Mouse (Mus musculus) intestine, embryonic 15.5 days (tissue): ENCODE data around the gene St14. TPM values are rescaled to one million over a fixed set of nuclear protein-coding genes. Genes with fewer than 3 reads are reported as not detected.
A peak's percentile ranks its signal among the peaks of the same experiment; 100 is the strongest.
"Not testable (repeated sequence)": the region's sequence is repeated elsewhere in the genome, so short reads cannot be mapped to it uniquely, and the experiment has no call there.

Experiments used
- ATAC-seq: fragments of 200-750 bp; cut with Nextera tagmentation; 2 replicates; pipeline ENCODE4 v1.8.0; 2017; ENCODE audit warnings: moderate TSS enrichment, moderate library complexity
- H3K27ac ChIP-seq: fragments of 300-500 bp; sonication (generic); 2 replicates; pipeline ENCODE4 v1.5.1; 2015; ENCODE audit warnings: mild to moderate bottlenecking, inconsistent platforms
- H3K27me3 ChIP-seq: fragments of 300-500 bp; sonication (generic); replicated peaks from 2 replicates; pipeline ENCODE4 v1.6.1; 2015; ENCODE audit warnings: inconsistent platforms
- H3K36me3 ChIP-seq: fragments of 300-500 bp; sonication (generic); 2 replicates; pipeline ENCODE4 v1.6.1; 2015; ENCODE audit warnings: inconsistent platforms
- H3K4me1 ChIP-seq: fragments of 300-500 bp; sonication (generic); replicated peaks from 2 replicates; pipeline ENCODE4 v1.6.1; 2015; ENCODE audit warnings: inconsistent platforms
- H3K4me2 ChIP-seq: fragments of 300-500 bp; sonication (generic); replicated peaks from 2 replicates; pipeline ENCODE4 v1.6.1; 2015; ENCODE audit warnings: mild to moderate bottlenecking, inconsistent platforms
- H3K4me3 ChIP-seq: fragments of 300-500 bp; sonication (generic); replicated peaks from 2 replicates; pipeline ENCODE4 v1.5.1; 2015; ENCODE audit warnings: inconsistent platforms
- H3K9ac ChIP-seq: fragments of 300-500 bp; sonication (generic); 2 replicates; pipeline ENCODE4 v1.6.1; 2015; ENCODE audit warnings: inconsistent platforms
- H3K9me3 ChIP-seq: fragments of 300-500 bp; sonication (generic); 2 replicates; pipeline ENCODE4 v1.6.1; 2016; ENCODE audit warnings: inconsistent platforms
- WGBS: fragments of 180-500 bp; shearing (Covaris S2); methylation state at CpG from one replicate; pipeline ENCODE4 v1.1.7; 2015; 5-methylcytosine and 5-hydroxymethylcytosine counted together
- polyA plus RNA-seq: library from polyadenylated mRNA; unstranded; fragments of >200 nt; fragmentation: Nextera tagmentation; extraction: Ambion mirVana; gene quantifications from 2 replicates; pipeline ENCODE4 v1.2.1, GENCODE M21; 2015

The St14 gene
- 73.9 and 82.5 TPM in 2 replicates for polyA plus RNA-seq

DNA sequence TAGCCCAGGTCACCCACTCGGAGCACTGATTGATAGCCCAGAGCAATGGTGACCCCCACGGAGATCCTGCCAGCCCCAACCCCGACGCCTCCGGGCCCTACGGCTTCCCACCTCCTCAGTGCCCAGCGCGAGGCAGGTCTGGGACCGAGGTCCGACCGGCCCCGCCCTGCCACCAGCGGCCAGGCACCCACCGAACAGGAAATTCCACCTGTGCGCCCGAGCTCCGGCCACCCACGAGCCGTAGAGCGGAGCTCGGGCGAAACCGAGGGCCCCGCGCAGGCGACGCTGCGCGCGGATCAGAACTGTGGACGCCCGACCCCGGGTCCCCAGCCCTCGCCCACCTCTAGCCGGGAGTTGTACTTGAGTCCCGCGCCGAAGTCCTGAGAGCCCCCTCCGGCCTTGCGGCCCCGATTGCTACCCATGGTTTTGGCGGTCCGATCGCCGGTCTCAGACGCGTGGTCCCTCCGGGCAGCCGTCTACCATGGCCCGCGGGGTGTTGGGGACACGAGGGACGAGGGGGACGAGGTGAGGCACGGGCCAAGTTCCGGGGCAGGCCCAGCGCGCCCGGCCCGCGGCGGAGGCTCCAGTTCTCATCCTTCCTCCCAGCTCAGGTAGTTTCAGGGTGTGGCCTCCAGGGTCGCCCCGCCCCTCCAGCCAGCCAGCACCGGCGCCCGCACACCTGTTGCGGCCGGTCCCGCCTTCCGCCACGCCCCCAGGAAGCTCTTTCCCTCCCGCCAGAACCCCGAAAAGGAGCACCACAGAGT is at the start of gene St14:
Gene St14 (minus strand): TSS at position 649 of the 764 bp plus-strand sequence.
- H3K4me2 ChIP-seq, result peak within 1 kb of the TSS; percentile 90
- peak; percentile 94 for ATAC-seq
- no peaks in the 10 kb centered on the region for H3K36me3 ChIP-seq
- H3K4me1 ChIP-seq, result peaks cover 17% of the 10 kb centered on the region
- peak within 1 kb of the TSS; percentile 63 for H3K9ac ChIP-seq
- H3K9me3 ChIP-seq, result no peaks in the 10 kb centered on the region
- H3K4me3 ChIP-seq, result peak within 1 kb of the TSS; percentile 57
- H3K27me3 ChIP-seq, result peaks cover 21% of the 10 kb centered on the region
- peak within 1 kb of the TSS; percentile 52 for H3K27ac ChIP-seq
- WGBS, result 1% methylated on average over 74 of the region's 74 CpGs

DNA sequence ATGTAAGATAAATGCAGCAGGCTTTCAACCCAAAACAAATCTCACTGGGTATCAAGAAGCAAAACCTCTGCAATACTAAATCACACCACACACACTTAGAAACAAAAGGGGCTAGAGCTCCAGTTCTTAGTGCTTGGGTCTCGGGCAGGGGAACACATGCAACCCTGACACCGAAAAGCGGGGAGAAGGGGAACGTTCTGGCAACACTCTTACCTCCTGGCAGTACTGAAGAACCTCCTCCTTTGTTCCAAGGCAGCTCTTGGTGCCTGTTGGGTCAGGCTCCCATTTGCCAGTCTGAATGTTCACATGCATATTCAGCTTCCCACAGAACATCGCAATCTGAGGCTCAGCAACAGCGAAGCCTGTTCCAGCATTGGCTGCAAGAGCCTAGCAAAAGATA is 46.0 kb upstream of the St14 start:
- no peaks in the 10 kb centered on the region for H3K36me3 ChIP-seq
- H3K9me3 ChIP-seq, result no peaks in the 10 kb centered on the region
- 94% methylated on average over 6 of the region's 6 CpGs for WGBS
- no peak overlapping the region for H3K9ac ChIP-seq
- 0 out of 2 replicates have a peak, but pooled peaks cover 8% of the 10 kb centered on the region for H3K4me1 ChIP-seq
- ATAC-seq, result no peak
- H3K27ac ChIP-seq, result no peak overlapping the region
- no peaks in the 10 kb centered on the region for H3K27me3 ChIP-seq
- H3K4me2 ChIP-seq, result no peak overlapping the region
- H3K4me3 ChIP-seq, result no peak overlapping the region

DNA sequence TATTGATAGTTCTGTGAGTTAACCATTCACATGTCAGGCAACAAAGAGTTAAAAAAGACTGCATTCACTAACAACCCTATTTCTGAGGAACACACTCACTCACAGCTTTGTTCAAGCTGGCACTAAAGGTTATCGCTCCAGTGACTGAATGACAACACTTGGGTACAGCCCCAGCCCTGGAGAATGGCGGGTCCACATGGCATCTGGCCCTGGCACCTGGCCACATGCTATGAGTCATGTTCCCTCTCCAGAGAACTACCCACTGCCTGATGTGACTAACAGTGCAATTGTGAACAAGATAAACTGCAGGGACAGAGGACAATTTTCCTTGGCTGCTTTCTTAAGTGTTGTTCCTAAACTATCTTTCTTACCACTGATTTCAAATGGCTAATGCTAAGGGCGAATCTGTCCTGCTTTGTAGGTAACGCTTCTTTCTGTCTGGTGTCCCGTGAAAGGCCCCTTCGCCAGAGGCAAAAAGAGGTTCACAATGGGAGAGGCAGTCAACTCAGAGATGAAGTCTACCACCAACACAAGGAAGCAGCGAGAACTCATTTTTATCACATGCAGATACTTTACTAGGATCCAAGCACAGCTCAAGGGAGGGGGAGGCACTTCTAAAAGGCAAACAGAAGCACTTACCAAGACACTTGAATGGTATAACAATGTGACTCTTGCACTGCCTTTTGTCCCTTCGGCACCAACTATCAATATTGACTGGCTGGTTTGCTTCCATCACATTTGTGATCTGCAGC is 44.9 kb upstream of the St14 start:
- Histone ChIP-seq H3K4me3 (no peak overlapping the region), H3K9me3 (no peaks in the 10 kb centered on the region), H3K36me3 (no peaks in the 10 kb centered on the region), H3K9ac (no peak overlapping the region), H3K27me3 (no peaks in the 10 kb centered on the region), H3K4me1 (0 out of 2 replicates have a peak, but pooled peaks cover 5% of the 10 kb centered on the region), H3K27ac (no peak overlapping the region), H3K4me2 (no peak overlapping the region)
- ATAC-seq, result peak; percentile 91
- 77% methylated on average over 8 of the region's 8 CpGs for WGBS

DNA sequence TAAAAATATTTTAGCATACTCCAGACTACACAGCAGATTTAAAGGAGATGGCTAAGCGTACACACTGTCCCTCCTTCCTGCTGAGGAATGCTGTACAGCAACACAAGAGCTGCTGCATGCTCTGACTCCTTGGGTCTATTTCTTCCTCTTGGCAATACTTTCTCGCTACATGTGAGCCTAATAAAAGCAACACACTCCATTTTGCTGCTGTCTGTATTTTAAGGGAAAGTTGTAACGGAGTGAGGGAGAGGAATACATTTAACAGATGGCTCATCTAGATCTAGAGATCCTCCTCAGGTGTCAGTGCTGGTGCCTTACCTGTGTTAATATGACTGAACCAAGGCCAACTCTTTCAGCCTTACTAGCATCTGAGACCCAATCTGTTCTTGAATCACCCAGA is 44.3 kb upstream of the St14 start:
- H3K36me3 ChIP-seq, result no peaks in the 10 kb centered on the region
- H3K4me3 ChIP-seq, result no peak overlapping the region
- no peak overlapping the region for H3K4me2 ChIP-seq
- no peaks in the 10 kb centered on the region for H3K27me3 ChIP-seq
- H3K27ac ChIP-seq, result no peak overlapping the region
- no peak overlapping the region for H3K9ac ChIP-seq
- no peaks in the 10 kb centered on the region for H3K9me3 ChIP-seq
- ATAC-seq, result no peak
- H3K4me1 ChIP-seq, result 0 out of 2 replicates have a peak, but pooled peaks cover 5% of the 10 kb centered on the region
- 68% methylated on average over 3 of the region's 3 CpGs for WGBS

DNA sequence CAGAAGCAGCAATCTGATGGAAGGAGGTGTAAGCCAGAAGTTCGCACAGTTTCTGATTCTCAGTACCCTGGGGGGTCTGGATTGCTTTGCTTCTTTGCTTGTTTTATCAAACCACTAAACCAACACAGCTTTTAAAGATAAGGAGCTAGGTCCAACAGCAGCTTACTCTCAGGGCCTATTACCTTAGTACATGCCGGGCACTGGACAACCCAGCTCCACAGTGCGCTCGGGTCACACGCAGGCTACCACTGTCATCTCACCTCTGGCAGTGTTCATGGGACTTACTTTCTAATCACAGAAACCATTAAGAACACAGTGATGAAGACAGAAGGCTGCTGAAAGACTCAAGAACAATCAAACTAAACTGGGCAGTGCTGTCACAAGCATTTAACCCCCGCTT is 43.7 kb upstream of the St14 start:
- WGBS, result 86% methylated on average over 6 of the region's 6 CpGs
- H3K27me3 ChIP-seq, result no peaks in the 10 kb centered on the region
- no peak overlapping the region for H3K4me2 ChIP-seq
- no peak for ATAC-seq
- no peaks in the 10 kb centered on the region for H3K36me3 ChIP-seq
- no peak overlapping the region for H3K9ac ChIP-seq
- H3K27ac ChIP-seq, result no peak overlapping the region
- H3K4me3 ChIP-seq, result no peak overlapping the region
- H3K9me3 ChIP-seq, result no peaks in the 10 kb centered on the region
- 0 out of 2 replicates have a peak, but pooled peaks cover 5% of the 10 kb centered on the region for H3K4me1 ChIP-seq

DNA sequence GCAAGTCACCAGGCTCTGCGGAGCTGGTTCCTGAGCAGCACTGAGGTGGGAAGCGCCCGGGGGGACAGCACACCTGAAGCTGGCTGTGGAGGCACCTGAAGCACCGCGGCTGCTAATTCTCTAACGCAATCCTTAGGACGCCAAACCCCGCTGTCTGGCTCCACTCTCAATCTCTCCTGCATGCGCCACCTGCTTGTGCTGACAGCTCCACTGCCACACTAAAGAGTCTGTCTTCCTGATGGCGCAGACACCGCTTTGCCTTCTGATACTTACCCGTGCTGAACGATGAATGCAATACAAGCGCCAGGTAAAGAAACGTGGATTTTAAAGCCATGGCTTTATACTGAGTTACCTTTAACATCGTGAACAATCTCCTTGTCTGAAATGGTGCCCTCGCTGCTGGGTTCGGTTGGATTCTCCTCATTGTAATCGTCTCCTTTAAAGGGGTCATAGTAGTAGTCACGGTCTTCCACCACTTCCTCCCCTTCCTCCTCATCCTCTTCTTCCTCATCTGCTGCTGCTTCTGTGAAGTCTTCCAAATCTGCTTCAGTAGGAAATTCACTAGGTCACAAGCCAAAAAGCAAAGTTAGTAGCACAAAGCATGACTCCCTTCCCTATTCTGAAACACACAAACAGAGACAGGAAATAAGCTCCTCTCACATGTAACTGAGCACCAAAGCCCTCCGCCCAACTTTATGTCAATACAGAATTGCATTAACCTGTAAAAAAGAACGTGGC is 36.9 kb upstream of the St14 start:
- WGBS, result 94% methylated on average over 22 of the region's 22 CpGs
- no peak overlapping the region for H3K27ac ChIP-seq
- peaks cover 19% of the 10 kb centered on the region for H3K36me3 ChIP-seq

DNA sequence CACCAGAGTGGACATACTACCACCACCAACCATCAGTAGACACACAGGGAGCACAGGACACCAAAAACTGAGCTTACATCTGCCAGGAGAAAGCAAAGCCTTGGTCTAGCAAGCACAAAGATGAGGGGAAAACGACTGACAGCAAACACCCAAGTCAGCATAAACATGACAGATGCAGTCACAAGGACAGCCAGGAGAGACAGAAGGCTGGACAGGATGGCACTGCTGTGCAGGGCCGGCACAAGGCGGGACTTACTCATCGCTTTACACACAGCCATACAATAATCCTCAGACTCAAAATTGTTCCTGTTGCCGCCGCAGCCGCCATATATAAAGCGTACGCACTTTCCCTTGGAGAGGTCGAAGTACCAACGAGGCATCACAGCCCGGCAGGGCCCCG is 35.7 kb upstream of the St14 start:
- Histone ChIP-seq H3K4me2 (no peak overlapping the region), H3K4me1 (no peaks in the 10 kb centered on the region), H3K27ac (no peak overlapping the region), H3K27me3 (no peaks in the 10 kb centered on the region), H3K4me3 (no peak overlapping the region), H3K36me3 (peaks cover 19% of the 10 kb centered on the region), H3K9ac (no peak overlapping the region), H3K9me3 (no peaks in the 10 kb centered on the region)
- no peak for ATAC-seq
- WGBS, result 93% methylated on average over 13 of the region's 13 CpGs

More for the DNA sequence above, 36.9 kb upstream of the St14 start:
- H3K9ac ChIP-seq, result no peak overlapping the region
- no peak overlapping the region for H3K4me2 ChIP-seq
- no peaks in the 10 kb centered on the region for H3K9me3 ChIP-seq
- ATAC-seq, result no peak
- H3K4me1 ChIP-seq, result no peaks in the 10 kb centered on the region
- H3K4me3 ChIP-seq, result no peak overlapping the region
- no peaks in the 10 kb centered on the region for H3K27me3 ChIP-seq

DNA sequence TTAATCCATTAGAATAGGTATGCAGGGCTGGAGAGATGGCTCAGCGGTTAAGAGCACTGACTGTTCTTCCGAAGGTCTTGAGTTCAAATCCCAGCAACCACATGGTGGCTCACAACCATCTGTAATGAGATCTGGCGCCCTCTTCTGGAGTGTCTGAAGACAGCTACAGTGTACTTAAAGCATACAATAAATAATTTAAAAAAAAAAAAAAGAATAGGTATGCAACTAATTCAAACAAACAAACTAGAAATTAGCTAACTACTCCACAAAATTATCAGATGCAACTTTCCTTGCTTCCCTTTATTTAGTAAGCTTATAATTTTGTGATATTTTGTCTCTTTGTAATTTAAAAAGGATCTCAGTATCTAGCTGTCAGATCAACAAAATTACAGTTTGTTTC is 33.9 kb upstream of the St14 start:
- not testable (repeated sequence) for H3K9ac ChIP-seq
- H3K36me3 ChIP-seq, result peaks cover 19% of the 10 kb centered on the region

DNA sequence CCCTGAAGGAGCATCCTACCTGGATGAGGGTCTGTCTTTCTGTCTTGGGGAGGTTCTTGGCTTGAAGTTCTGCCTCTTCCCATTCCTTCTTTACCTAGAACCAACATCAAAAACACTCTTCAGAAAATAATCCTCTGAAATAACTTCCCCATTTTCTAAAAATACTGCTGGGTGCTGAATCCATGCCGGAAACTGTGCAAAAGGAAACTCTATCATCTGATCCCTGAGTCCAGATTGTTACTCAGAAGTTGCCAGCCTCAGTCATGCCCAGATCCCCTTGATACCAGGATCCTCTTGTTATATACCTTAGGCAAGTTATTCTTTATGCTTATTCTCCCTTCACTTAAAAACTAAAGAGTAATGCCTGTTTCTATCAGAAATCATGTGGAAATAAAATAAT is 31.7 kb upstream of the St14 start:
- Histone ChIP-seq H3K9me3 (no peaks in the 10 kb centered on the region), H3K27ac (no peak overlapping the region), H3K36me3 (peaks cover 18% of the 10 kb centered on the region), H3K27me3 (no peaks in the 10 kb centered on the region), H3K4me2 (no peak overlapping the region), H3K9ac (no peak overlapping the region), H3K4me1 (no peaks in the 10 kb centered on the region), H3K4me3 (no peak overlapping the region)
- WGBS, result 86% methylated on average over 1 of the region's 1 CpGs
- no peak for ATAC-seq

More for the DNA sequence above, 33.9 kb upstream of the St14 start:
- H3K4me1 ChIP-seq, H3K4me3 ChIP-seq, H3K4me2 ChIP-seq, ATAC-seq, H3K27me3 ChIP-seq, H3K27ac ChIP-seq, H3K9me3 ChIP-seq: not testable (repeated sequence)
- 80% methylated on average over 3 of the region's 3 CpGs for WGBS

DNA sequence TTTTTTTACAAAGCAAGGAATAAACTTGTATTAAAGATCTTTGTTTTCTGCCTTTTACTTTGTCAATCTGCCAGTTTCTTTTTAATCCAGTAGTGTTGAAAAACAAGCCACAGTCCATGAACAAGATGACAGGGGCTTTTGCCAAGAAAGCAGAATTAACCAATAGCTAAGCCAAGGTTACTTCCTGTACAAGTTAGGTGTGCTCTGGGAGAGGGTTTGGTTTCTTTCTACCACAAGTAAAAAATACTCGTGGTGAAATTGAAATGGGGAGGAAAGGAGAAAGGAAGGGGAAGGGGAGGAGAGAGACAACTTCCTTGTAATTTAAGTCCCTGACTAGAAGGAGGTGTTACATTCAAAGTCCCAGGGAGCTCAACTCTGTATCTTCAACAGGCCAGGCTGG is 31.3 kb upstream of the St14 start:
- no peak overlapping the region for H3K4me2 ChIP-seq
- H3K36me3 ChIP-seq, result 0 out of 2 replicates have a peak, but pooled peaks cover 13% of the 10 kb centered on the region
- H3K27ac ChIP-seq, result no peak overlapping the region
- H3K9me3 ChIP-seq, result no peaks in the 10 kb centered on the region
- 74% methylated on average over 1 of the region's 1 CpGs for WGBS
- H3K9ac ChIP-seq, result no peak overlapping the region
- no peaks in the 10 kb centered on the region for H3K4me1 ChIP-seq
- no peak for ATAC-seq
- H3K4me3 ChIP-seq, result no peak overlapping the region
- H3K27me3 ChIP-seq, result no peaks in the 10 kb centered on the region

DNA sequence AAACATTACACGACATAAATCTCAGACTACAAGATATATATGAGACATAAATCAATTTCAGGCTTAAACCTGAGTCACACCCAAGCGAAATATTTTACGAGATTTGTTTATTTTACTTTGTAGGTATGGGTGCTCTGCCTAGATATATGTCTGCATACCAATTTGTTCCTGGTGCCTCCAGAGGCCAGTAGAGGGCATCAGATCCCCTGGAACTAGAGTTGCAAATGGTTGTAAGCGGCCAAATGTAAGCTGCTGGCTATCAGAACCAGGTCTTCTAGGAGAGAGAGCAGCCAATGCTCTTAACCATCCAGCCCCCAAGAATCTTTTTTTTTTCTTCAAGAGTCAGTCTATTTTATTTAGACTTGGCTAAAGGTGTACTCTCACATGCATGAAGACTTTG is 28.3 kb upstream of the St14 start:
- no peak overlapping the region for H3K4me3 ChIP-seq
- H3K4me2 ChIP-seq, result no peak overlapping the region
- H3K4me1 ChIP-seq, result no peaks in the 10 kb centered on the region
- 73% methylated on average over 4 of the region's 4 CpGs for WGBS
- no peak overlapping the region for H3K9ac ChIP-seq
- H3K27ac ChIP-seq, result no peak overlapping the region
- no peak for ATAC-seq
- peaks cover 9% of the 10 kb centered on the region; the same call in 1 of the 2 replicates for H3K36me3 ChIP-seq
- no peaks in the 10 kb centered on the region for H3K27me3 ChIP-seq
- no peaks in the 10 kb centered on the region for H3K9me3 ChIP-seq

DNA sequence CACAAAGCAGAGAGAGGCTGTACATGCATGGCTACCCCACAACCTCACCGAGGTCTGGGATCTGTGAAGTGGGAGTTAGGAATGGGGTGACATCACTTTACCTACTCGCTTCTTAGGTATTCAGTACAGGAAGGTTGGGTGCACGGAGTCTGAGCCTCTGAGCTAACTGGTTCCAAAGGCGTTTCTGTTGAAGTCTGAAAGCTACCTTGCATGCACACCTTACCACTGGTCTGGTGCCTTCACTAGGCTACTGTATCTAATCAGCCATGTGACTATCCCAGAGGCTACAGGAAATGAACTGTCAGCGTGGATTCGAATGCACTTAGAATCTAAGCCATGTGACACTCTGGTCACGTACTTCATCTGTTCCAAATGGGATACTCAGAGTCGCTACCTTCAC is 24.9 kb upstream of the St14 start:
- Histone ChIP-seq H3K9me3 (no peaks in the 10 kb centered on the region), H3K27ac (no peak overlapping the region), H3K27me3 (no peaks in the 10 kb centered on the region), H3K4me3 (no peak overlapping the region), H3K36me3 (peaks cover 9% of the 10 kb centered on the region; the same call in 1 of the 2 replicates), H3K9ac (no peak overlapping the region), H3K4me2 (no peak overlapping the region), H3K4me1 (no peaks in the 10 kb centered on the region)
- WGBS, result 92% methylated on average over 8 of the region's 8 CpGs
- no peak for ATAC-seq
